Mouse (Mus musculus): ENCODE data around the gene Samd14. TPM values are rescaled to one million over a fixed set of nuclear protein-coding genes. Genes with fewer than 3 reads are reported as not detected.

The Samd14 gene
- polyA plus RNA-seq, 1 experiment from 2014 or later = 34.7 TPM

- Histone ChIP-seq H3K4me2 (ENCODE audit: low read depth, low read length) (peak overlapping the region; percentile 97), H3K9me3 (replicated peaks; ENCODE audit: control insufficient read depth, low read length) (no peaks in the 10 kb centered on the region), H3K27me3 (ENCODE audit: control insufficient read depth, insufficient read depth, low read depth, low read length) (no peaks in the 10 kb centered on the region), H3K4me3 (ENCODE audit: low read depth, low read length) (peak overlapping the region; percentile 84), H3K27ac (ENCODE audit: low read length) (peak overlapping the region; percentile 77), H3K9ac (ENCODE audit: low read depth, low read length) (peak overlapping the region; percentile 87), H3K4me1 (ENCODE audit: control insufficient read depth, low read depth, low read length) (peaks cover 88% of the 10 kb centered on the region), H3K36me3 (ENCODE audit: control insufficient read depth, insufficient read depth) (no peaks in the 10 kb centered on the region; the same call in 1 of the 2 replicates)
- ATAC-seq (ENCODE audit: low read depth) = no peak; the same call in 1 of the 2 replicates
- WGBS (ENCODE audit: insufficient replicate concordance) = 3% methylated on average over 22 of the region's 22 CpGs
These were observed 16.7 kb upstream of the Samd14 start for GRCm38 (mm10) chr11:94992754-94993606.

DNA sequence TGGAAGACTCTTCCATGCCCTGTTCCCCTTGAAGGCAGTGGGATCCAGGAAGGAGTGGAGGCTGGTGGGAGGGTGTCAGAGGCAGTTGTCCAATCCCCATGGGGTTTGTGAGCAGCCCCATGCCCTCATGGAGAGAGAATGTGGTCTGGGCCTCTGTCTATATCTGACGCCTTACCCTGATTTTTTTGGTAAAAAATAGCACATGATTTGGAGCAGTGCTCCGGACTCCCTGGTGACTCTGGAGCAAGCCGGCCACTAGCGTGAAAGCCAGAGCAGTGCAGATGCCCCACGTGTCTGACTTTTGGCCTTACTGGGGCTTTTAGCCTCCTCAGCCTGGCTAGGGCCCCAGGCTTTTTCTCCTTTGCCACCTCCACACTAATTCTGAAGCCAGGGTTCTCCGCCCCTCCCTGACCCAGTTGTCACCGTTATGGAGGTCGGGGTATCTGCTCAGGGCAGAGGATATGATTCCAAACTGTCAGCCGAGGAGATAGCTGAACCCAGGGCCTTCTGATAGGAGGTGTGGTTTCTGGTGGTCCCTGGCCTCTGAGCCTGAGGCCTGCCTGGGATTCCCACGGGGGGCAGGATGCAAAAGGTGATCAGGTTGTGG lies 15.4 kb upstream of the Samd14 start:
- H3K4me3 ChIP-seq (ENCODE audit: low read depth, low read length) = peak overlapping the region; percentile 84
- peaks cover 88% of the 10 kb centered on the region for H3K4me1 ChIP-seq (ENCODE audit: control insufficient read depth, low read depth, low read length)
- ATAC-seq (ENCODE audit: low read depth) = no peak

GRCm38 (mm10) chr11:94994947-94995772 lies 14.5 kb upstream of the Samd14 start:
- WGBS (ENCODE audit: insufficient replicate concordance) = 42% methylated on average over 11 of the region's 11 CpGs
- peaks cover 88% of the 10 kb centered on the region for H3K4me1 ChIP-seq (ENCODE audit: control insufficient read depth, low read depth, low read length)
- H3K4me2 ChIP-seq (ENCODE audit: low read depth, low read length) = peak overlapping the region; percentile 97
- no peak for ATAC-seq (ENCODE audit: low read depth)
- no peaks in the 10 kb centered on the region for H3K9me3 ChIP-seq (replicated peaks; ENCODE audit: control insufficient read depth, low read length)
- peak overlapping the region; percentile 87 for H3K9ac ChIP-seq (ENCODE audit: low read depth, low read length)
- peak overlapping the region; percentile 84 for H3K4me3 ChIP-seq (ENCODE audit: low read depth, low read length)
- peak overlapping the region; percentile 58 for H3K27ac ChIP-seq (ENCODE audit: low read length)
- peaks cover 9% of the 10 kb centered on the region for H3K36me3 ChIP-seq (ENCODE audit: control insufficient read depth, insufficient read depth)
- no peaks in the 10 kb centered on the region for H3K27me3 ChIP-seq (ENCODE audit: control insufficient read depth, insufficient read depth, low read depth, low read length)

More for the DNA sequence above, 15.4 kb upstream of the Samd14 start:
- 26% methylated on average over 10 of the region's 10 CpGs for WGBS (ENCODE audit: insufficient replicate concordance)
- Histone ChIP-seq H3K27me3 (ENCODE audit: control insufficient read depth, insufficient read depth, low read depth, low read length) (no peaks in the 10 kb centered on the region), H3K9me3 (replicated peaks; ENCODE audit: control insufficient read depth, low read length) (no peaks in the 10 kb centered on the region), H3K36me3 (ENCODE audit: control insufficient read depth, insufficient read depth) (peaks cover 1% of the 10 kb centered on the region), H3K4me2 (ENCODE audit: low read depth, low read length) (peak overlapping the region; percentile 97), H3K27ac (ENCODE audit: low read length) (peak overlapping the region; percentile 58), H3K9ac (ENCODE audit: low read depth, low read length) (peak overlapping the region; percentile 87)

DNA sequence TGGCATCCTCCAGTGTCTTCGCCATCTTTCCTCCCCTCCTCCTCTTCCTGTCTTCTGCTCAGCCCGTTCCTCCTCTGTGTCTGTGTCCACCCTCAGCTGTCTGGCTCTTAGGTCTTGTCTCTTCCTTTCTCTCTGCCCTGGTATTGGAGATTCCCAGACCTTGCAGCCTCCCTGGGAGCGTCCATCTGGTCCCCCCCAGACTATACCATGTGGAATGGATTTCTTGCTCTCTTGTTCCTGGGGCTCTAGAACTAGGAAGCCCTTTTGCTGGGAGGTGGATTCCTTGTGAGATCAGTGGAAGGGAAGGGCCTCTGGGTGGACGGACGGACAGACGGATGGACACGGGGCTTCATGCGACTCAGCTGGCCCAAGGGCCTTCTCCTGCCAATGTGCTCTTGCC lies 13.6 kb upstream of the Samd14 start:
- H3K9ac ChIP-seq (ENCODE audit: low read depth, low read length) = peak overlapping the region; percentile 87
- no peak for ATAC-seq (ENCODE audit: low read depth)
- no peaks in the 10 kb centered on the region for H3K9me3 ChIP-seq (replicated peaks; ENCODE audit: control insufficient read depth, low read length)
- peak overlapping the region; percentile 58 for H3K27ac ChIP-seq (ENCODE audit: low read length)
- peaks cover 92% of the 10 kb centered on the region for H3K4me1 ChIP-seq (ENCODE audit: control insufficient read depth, low read depth, low read length)
- no peaks in the 10 kb centered on the region for H3K27me3 ChIP-seq (ENCODE audit: control insufficient read depth, insufficient read depth, low read depth, low read length)
- H3K36me3 ChIP-seq (ENCODE audit: control insufficient read depth, insufficient read depth) = peaks cover 9% of the 10 kb centered on the region
- H3K4me2 ChIP-seq (ENCODE audit: low read depth, low read length) = peak overlapping the region; percentile 97
- H3K4me3 ChIP-seq (ENCODE audit: low read depth, low read length) = peak overlapping the region; percentile 84
- WGBS (ENCODE audit: insufficient replicate concordance) = 70% methylated on average over 8 of the region's 8 CpGs

DNA sequence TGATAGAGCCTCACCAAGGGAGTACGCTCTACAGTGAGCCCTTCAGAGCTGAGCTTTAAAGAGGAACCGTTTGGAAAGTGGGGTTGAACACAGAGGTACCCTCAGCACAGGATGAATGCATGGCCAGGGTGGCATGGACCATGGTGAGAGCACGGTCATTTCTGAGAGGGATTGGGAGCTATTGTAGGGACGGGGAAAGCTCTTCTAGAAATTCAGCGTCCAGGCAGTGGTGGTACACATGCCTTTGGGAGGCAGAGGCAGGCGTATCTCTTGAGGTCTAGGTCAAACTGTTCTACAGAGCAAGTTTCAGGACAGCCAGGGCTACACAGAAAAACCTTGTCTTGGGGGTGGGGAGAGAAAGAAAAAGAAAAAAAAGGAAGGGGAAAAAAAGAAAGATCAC lies 12.7 kb upstream of the Samd14 start:
- Histone ChIP-seq H3K4me1 (ENCODE audit: control insufficient read depth, low read depth, low read length) (peaks cover 98% of the 10 kb centered on the region), H3K27me3 (ENCODE audit: control insufficient read depth, insufficient read depth, low read depth, low read length) (no peaks in the 10 kb centered on the region), H3K4me3 (ENCODE audit: low read depth, low read length) (peak overlapping the region; percentile 56), H3K36me3 (ENCODE audit: control insufficient read depth, insufficient read depth) (peaks cover 16% of the 10 kb centered on the region), H3K27ac (ENCODE audit: low read length) (peak overlapping the region; percentile 89), H3K4me2 (ENCODE audit: low read depth, low read length) (peak overlapping the region; percentile 66), H3K9me3 (replicated peaks; ENCODE audit: control insufficient read depth, low read length) (no peaks in the 10 kb centered on the region), H3K9ac (ENCODE audit: low read depth, low read length) (peak overlapping the region; percentile 65)
- ATAC-seq (ENCODE audit: low read depth) = no peak
- 54% methylated on average over 6 of the region's 6 CpGs for WGBS (ENCODE audit: insufficient replicate concordance)

- H3K4me3 ChIP-seq (ENCODE audit: low read depth, low read length) = peak overlapping the region; percentile 56
- ATAC-seq (ENCODE audit: low read depth) = peak; percentile 93
- peak overlapping the region; percentile 89 for H3K27ac ChIP-seq (ENCODE audit: low read length)
- H3K9me3 ChIP-seq (replicated peaks; ENCODE audit: control insufficient read depth, low read length) = no peaks in the 10 kb centered on the region
- H3K4me2 ChIP-seq (ENCODE audit: low read depth, low read length) = peak overlapping the region; percentile 66
- H3K36me3 ChIP-seq (ENCODE audit: control insufficient read depth, insufficient read depth) = peaks cover 23% of the 10 kb centered on the region
- H3K4me1 ChIP-seq (ENCODE audit: control insufficient read depth, low read depth, low read length) = peaks cover 97% of the 10 kb centered on the region
- no peaks in the 10 kb centered on the region for H3K27me3 ChIP-seq (ENCODE audit: control insufficient read depth, insufficient read depth, low read depth, low read length)
- H3K9ac ChIP-seq (ENCODE audit: low read depth, low read length) = peak overlapping the region; percentile 65
- WGBS (ENCODE audit: insufficient replicate concordance) = 17% methylated on average over 5 of the region's 5 CpGs
These were observed 12.1 kb upstream of the Samd14 start for GRCm38 (mm10) chr11:94997596-94997995.

DNA sequence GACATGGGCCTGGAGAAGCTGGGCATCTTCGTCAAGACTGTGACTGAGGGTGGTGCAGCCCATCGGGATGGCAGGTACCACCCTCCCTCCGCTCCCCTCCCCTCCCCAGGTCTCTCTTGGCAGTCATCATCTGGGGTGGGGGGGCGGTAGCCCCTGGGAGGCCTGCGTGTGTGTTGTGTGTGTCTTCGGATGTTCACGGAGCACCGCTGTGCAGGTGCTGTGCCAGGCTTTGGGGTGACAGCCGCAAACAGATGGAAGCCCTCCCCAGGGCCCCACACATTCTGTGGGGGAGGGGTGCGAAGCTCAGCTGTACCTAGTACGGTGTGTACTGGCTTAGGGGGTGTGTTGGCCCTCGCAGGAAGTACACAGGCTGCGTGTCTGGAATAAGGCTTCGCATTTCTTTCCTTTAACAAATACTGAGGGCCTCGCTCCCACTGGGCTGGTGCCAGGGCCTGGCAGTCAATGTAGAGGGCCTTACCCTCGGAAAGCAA lies 11.6 kb upstream of the Samd14 start:
- Histone ChIP-seq H3K27me3 (ENCODE audit: control insufficient read depth, insufficient read depth, low read depth, low read length) (no peaks in the 10 kb centered on the region), H3K4me1 (ENCODE audit: control insufficient read depth, low read depth, low read length) (peaks cover 92% of the 10 kb centered on the region), H3K9ac (ENCODE audit: low read depth, low read length) (peak overlapping the region; percentile 65), H3K27ac (ENCODE audit: low read length) (peak overlapping the region; percentile 89), H3K9me3 (replicated peaks; ENCODE audit: control insufficient read depth, low read length) (no peaks in the 10 kb centered on the region), H3K4me2 (ENCODE audit: low read depth, low read length) (peak overlapping the region; percentile 66), H3K36me3 (ENCODE audit: control insufficient read depth, insufficient read depth) (peaks cover 27% of the 10 kb centered on the region), H3K4me3 (ENCODE audit: low read depth, low read length) (peak overlapping the region; percentile 56)
- peak; percentile 45 for ATAC-seq (ENCODE audit: low read depth)
- 27% methylated on average over 16 of the region's 16 CpGs for WGBS (ENCODE audit: insufficient replicate concordance)

DNA sequence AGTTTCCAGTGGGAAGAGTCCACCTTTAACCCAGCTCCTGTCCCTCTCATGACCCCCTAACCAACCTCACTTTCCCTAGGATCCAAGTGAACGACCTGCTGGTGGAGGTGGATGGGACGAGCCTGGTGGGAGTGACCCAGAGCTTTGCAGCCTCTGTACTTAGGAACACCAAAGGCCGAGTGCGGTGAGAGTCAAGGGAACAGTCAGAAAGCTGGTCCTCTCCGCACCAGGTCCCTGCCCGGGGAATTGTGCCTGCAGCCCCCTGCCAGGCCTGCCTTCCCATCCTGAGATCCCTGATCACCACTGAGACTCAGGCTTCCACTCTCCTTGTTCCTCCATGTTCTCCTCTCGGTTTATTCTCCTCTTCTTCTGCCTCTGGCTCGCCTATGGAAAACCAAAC lies 9.6 kb upstream of the Samd14 start:
- no peaks in the 10 kb centered on the region for H3K9me3 ChIP-seq (replicated peaks; ENCODE audit: control insufficient read depth, low read length)
- H3K4me1 ChIP-seq (ENCODE audit: control insufficient read depth, low read depth, low read length) = peaks cover 75% of the 10 kb centered on the region
- H3K4me2 ChIP-seq (ENCODE audit: low read depth, low read length) = no peak overlapping the region
- no peak for ATAC-seq (ENCODE audit: low read depth)
- H3K4me3 ChIP-seq (ENCODE audit: low read depth, low read length) = no peak overlapping the region
- no peak overlapping the region for H3K9ac ChIP-seq (ENCODE audit: low read depth, low read length)
- no peaks in the 10 kb centered on the region for H3K27me3 ChIP-seq (ENCODE audit: control insufficient read depth, insufficient read depth, low read depth, low read length)
- WGBS (ENCODE audit: insufficient replicate concordance) = 51% methylated on average over 8 of the region's 8 CpGs
- H3K36me3 ChIP-seq (ENCODE audit: control insufficient read depth, insufficient read depth) = peaks cover 34% of the 10 kb centered on the region
- peak overlapping the region; percentile 32 for H3K27ac ChIP-seq (ENCODE audit: low read length)

All from liver, embryonic 16.5 days (tissue).